Mouse (Mus musculus) liver, adult 2 months (tissue): ENCODE data around the gene Klf15. TPM values are rescaled to one million over a fixed set of nuclear protein-coding genes. Genes with fewer than 3 reads are reported as not detected.

Experiments used
- DNase-seq: peaks from one replicate; pipeline ENCODE4 v3.0.0-alpha.2; 2011; ENCODE audit warnings: low read depth, low spot score; ENCODE audit errors: extremely low read depth
- H3K27ac ChIP-seq: fragments of 200-500 bp; replicated peaks from 2 replicates; pipeline ENCODE4 v1.5.1; 2012; ENCODE audit warnings: low read depth, mild to moderate bottlenecking, control low read depth, inconsistent platforms, low read length; ENCODE audit not compliant: insufficient read depth
- H3K27me3 ChIP-seq: fragments of 200-500 bp; 2 replicates; pipeline ENCODE4 v1.6.1; 2012; ENCODE audit warnings: mild to moderate bottlenecking, moderate library complexity, low read length, inconsistent platforms; ENCODE audit not compliant: control insufficient read depth, insufficient read depth
- H3K36me3 ChIP-seq: fragments of 200-500 bp; 2 replicates; pipeline ENCODE4 v1.6.1; 2012; ENCODE audit warnings: low read length, inconsistent platforms; ENCODE audit not compliant: control insufficient read depth, insufficient read depth
- H3K4me1 ChIP-seq: fragments of 200-500 bp; 2 replicates; pipeline ENCODE4 v1.6.1; 2011; ENCODE audit warnings: low read length; ENCODE audit not compliant: control insufficient read depth, insufficient read depth
- H3K4me3 ChIP-seq: fragments of 200-500 bp; 2 replicates; pipeline ENCODE4 v1.5.1; 2011; ENCODE audit warnings: low read depth, mild to moderate bottlenecking, control low read depth, low read length, moderate library complexity; ENCODE audit not compliant: insufficient read depth
- H3K79me2 ChIP-seq: fragments of 200-500 bp; 2 replicates; pipeline ENCODE4 v1.6.1; 2012; ENCODE audit warnings: inconsistent platforms, mild to moderate bottlenecking, low read length, moderate library complexity; ENCODE audit not compliant: control insufficient read depth, insufficient read depth
- H3K9ac ChIP-seq: fragments of 200-500 bp; 2 replicates; pipeline ENCODE4 v1.6.1; 2012; ENCODE audit warnings: low read depth, mild to moderate bottlenecking, control low read depth, inconsistent platforms, low read length
- CTCF ChIP-seq: fragments of 200-500 bp; IDR thresholded peaks from 2 replicates; pipeline ENCODE4 v1.5.1; 2011; ENCODE audit warnings: low read depth, low read length, control low read depth
- POLR2A ChIP-seq: fragments of 200-500 bp; IDR thresholded peaks from 2 replicates; pipeline ENCODE4 v1.6.1; 2011; ENCODE audit warnings: low read length, control low read depth; ENCODE audit not compliant: insufficient read depth; ENCODE audit errors: extremely low read depth
- WGBS: fragments of 180-500 bp; shearing (Covaris S2); methylation state at CpG from one replicate; pipeline ENCODE4 v1.1.7; 2018; 5-methylcytosine and 5-hydroxymethylcytosine counted together
- polyA plus RNA-seq: library from polyadenylated mRNA; depleted of rRNA; stranded (reverse); fragments of >200 nt; gene quantifications from 2 replicates; pipeline ENCODE4 v1.2.3, GENCODE M21; 2012
- total RNA-seq: library from RNA; depleted of rRNA; stranded (reverse); fragments of >200 nt; gene quantifications from 2 replicates; pipeline ENCODE4 v1.2.3, GENCODE M21; 2014

Klf15 gene
- total and polyA plus RNA-seq, 2 experiments: 147 to 148 TPM

- DNase-seq: peak; percentile 79
- no peak for TF ChIP-seq CTCF
- no peak for TF ChIP-seq POLR2A
- Histone ChIP-seq H3K4me1 (peaks cover 16% of the 10 kb centered on the region), H3K27me3 (no peaks in the 10 kb centered on the region), H3K27ac (peak overlapping the region; percentile 90), H3K9ac (peak overlapping the region; percentile 65), H3K36me3 (no peaks in the 10 kb centered on the region), H3K4me3 (peak overlapping the region; percentile 78), H3K79me2 (peaks cover 3% of the 10 kb centered on the region; the same call in 1 of the 2 replicates)
- WGBS: 44% methylated on average over 2 of the region's 2 CpGs
Observed at GRCm38 (mm10) chr6:90461181-90461580, 1.2 kb upstream of the Klf15 start.

- Histone ChIP-seq H3K27ac (peak overlapping the region; percentile 90), H3K4me3 (peak overlapping the region; percentile 78), H3K9ac (peak overlapping the region; percentile 65), H3K36me3 (peaks cover 4% of the 10 kb centered on the region; the same call in 1 of the 2 replicates), H3K27me3 (no peaks in the 10 kb centered on the region), H3K4me1 (peaks cover 16% of the 10 kb centered on the region), H3K79me2 (peaks cover 9% of the 10 kb centered on the region; the same call in 1 of the 2 replicates)
- WGBS: 17% methylated on average over 12 of the region's 12 CpGs
- TF ChIP-seq POLR2A: 0 out of 2 replicates have a peak, but pooled peaks have one; percentile 4
- no peak for TF ChIP-seq CTCF
- DNase-seq: peak; percentile 72
Observed at GRCm38 (mm10) chr6:90461771-90462170, 605 bp upstream of the Klf15 start.

- DNase-seq: no peak
- TF ChIP-seq CTCF (no peak), POLR2A (no peak; the same call in 1 of the 2 replicates)
- under 1% methylated on average over 38 of the region's 38 CpGs for WGBS
- Histone ChIP-seq H3K27me3 (no peaks in the 10 kb centered on the region), H3K4me3 (peak overlapping the region; percentile 78), H3K79me2 (peaks cover 18% of the 10 kb centered on the region), H3K4me1 (peaks cover 16% of the 10 kb centered on the region), H3K36me3 (peaks cover 9% of the 10 kb centered on the region), H3K27ac (peak overlapping the region; percentile 99), H3K9ac (peak overlapping the region; percentile 99)
Observed at GRCm38 (mm10) chr6:90462841-90463227, 458 bp downstream of the Klf15 start.

GRCm38 (mm10) chr6:90463228-90463862 lies 969 bp downstream of the Klf15 start:
- H3K4me3 ChIP-seq: peak overlapping the region; percentile 78
- peak overlapping the region; percentile 99 for H3K27ac ChIP-seq
- H3K36me3 ChIP-seq: peaks cover 14% of the 10 kb centered on the region
- peak overlapping the region; percentile 99 for H3K9ac ChIP-seq
- H3K79me2 ChIP-seq: peaks cover 23% of the 10 kb centered on the region
- peaks cover 16% of the 10 kb centered on the region for H3K4me1 ChIP-seq
- H3K27me3 ChIP-seq: no peaks in the 10 kb centered on the region
- TF ChIP-seq POLR2A (peak; percentile 46; the same call in 1 of the 2 replicates), CTCF (no peak)
- WGBS: 1% methylated on average over 31 of the region's 31 CpGs
- DNase-seq: peak; percentile 96

- Histone ChIP-seq H3K79me2 (peaks cover 28% of the 10 kb centered on the region), H3K27me3 (no peaks in the 10 kb centered on the region), H3K4me1 (peaks cover 16% of the 10 kb centered on the region), H3K27ac (peak overlapping the region; percentile 99), H3K36me3 (peaks cover 18% of the 10 kb centered on the region), H3K9ac (peak overlapping the region; percentile 84), H3K4me3 (peak overlapping the region; percentile 56)
- peak; percentile 26 for DNase-seq
- TF ChIP-seq CTCF (no peak), POLR2A (no peak)
- 16% methylated on average over 7 of the region's 7 CpGs for WGBS
Observed at GRCm38 (mm10) chr6:90463890-90464421, 1.6 kb downstream of the Klf15 start.
